Mouse (Mus musculus): Measurements from ENCODE around the gene Aplp2.

GRCm38 (mm10) chr9:31255953-31256352 is 44.3 kb upstream of the Aplp2 start:
- TF ChIP-seq CTCF (IDR thresholded peaks at IDR 0.05; ENCODE audit: control insufficient read depth, insufficient read depth, low read length) (no peak), POLR2A (IDR thresholded peaks at IDR 0.05; ENCODE audit: borderline replicate concordance, control insufficient read depth, low read depth, low read length) (no peak)
